Mouse (Mus musculus) midbrain, postnatal 0 days (tissue): ENCODE data around the gene Hamp2. TPM values are rescaled to one million over a fixed set of nuclear protein-coding genes. Genes with fewer than 3 reads are reported as not detected.
A peak's percentile ranks its signal among the peaks of the same experiment; 100 is the strongest.

ENCODE experiments used
- ATAC-seq: fragments of 200-750 bp; cut with Nextera tagmentation; 2 replicates; pipeline ENCODE4 v1.8.0; 2017; ENCODE audit warnings: moderate number of reproducible peaks, mild to moderate bottlenecking, moderate TSS enrichment, moderate library complexity; ENCODE audit not compliant: low FRiP score
- DNase-seq: peaks from one replicate; pipeline ENCODE4 v3.0.0-alpha.2; 2015; ENCODE audit warnings: low spot score
- H3K27ac ChIP-seq: fragments of 300-500 bp; sonication (generic); 2 replicates; pipeline ENCODE4 v1.5.1; 2014; ENCODE audit warnings: low read depth, mild to moderate bottlenecking, low read length, mixed read lengths
- H3K27me3 ChIP-seq: fragments of 300-500 bp; sonication (generic); 2 replicates; pipeline ENCODE4 v1.6.1; 2014; ENCODE audit warnings: low read length, control low read depth, mixed read lengths; ENCODE audit not compliant: insufficient read depth
- H3K36me3 ChIP-seq: fragments of 300-500 bp; sonication (generic); 2 replicates; pipeline ENCODE4 v1.6.1; 2014; ENCODE audit warnings: low read length, control low read depth, mixed read lengths; ENCODE audit not compliant: insufficient read depth
- H3K4me1 ChIP-seq: fragments of 300-500 bp; sonication (generic); 2 replicates; pipeline ENCODE4 v1.6.1; 2014; ENCODE audit warnings: mild to moderate bottlenecking, control low read depth, antibody characterized with exemption, low read length, mixed read lengths; ENCODE audit not compliant: insufficient read depth
- H3K4me2 ChIP-seq: fragments of 300-500 bp; sonication (generic); 2 replicates; pipeline ENCODE4 v1.6.1; 2014; ENCODE audit warnings: low read depth, mild to moderate bottlenecking, low read length, mixed read lengths; ENCODE audit not compliant: poor library complexity, severe bottlenecking
- H3K4me3 ChIP-seq: fragments of 300-500 bp; sonication (generic); 2 replicates; pipeline ENCODE4 v1.5.1; 2014; ENCODE audit warnings: low read depth, mild to moderate bottlenecking, low read length, moderate library complexity
- H3K9ac ChIP-seq: fragments of 300-500 bp; sonication (generic); replicated peaks from 2 replicates; pipeline ENCODE4 v1.6.1; 2014; ENCODE audit warnings: mild to moderate bottlenecking, low read length, moderate library complexity, mixed read lengths; ENCODE audit not compliant: poor library complexity, severe bottlenecking
- H3K9me3 ChIP-seq: fragments of 300-500 bp; sonication (generic); 2 replicates; pipeline ENCODE4 v1.6.1; 2016; ENCODE audit warnings: low read length, control low read depth
- CTCF ChIP-seq: IDR thresholded peaks from 2 replicates; pipeline ENCODE4 v1.5.1; 2016; ENCODE audit warnings: antibody characterized with exemption, mild to moderate bottlenecking
- WGBS: fragments of 180-500 bp; shearing (Covaris S2); extraction: QIAGEN DNeasy Blood & Tissue Kit; methylation state at CpG from one replicate; pipeline ENCODE4 v1.1.7; 2014; 5-methylcytosine and 5-hydroxymethylcytosine counted together
- polyA plus RNA-seq: library from polyadenylated mRNA; unstranded; fragments of >200 nt; fragmentation: Nextera tagmentation; extraction: Ambion mirVana; gene quantifications from 2 replicates; pipeline ENCODE4 v1.2.1, GENCODE M21; 2015
- total RNA-seq: library from RNA; depleted of rRNA; stranded (reverse); fragments of >200 nt; gene quantifications from 2 replicates; pipeline ENCODE4 v1.2.3, GENCODE M21; 2014

Gene Hamp2
- total and polyA plus RNA-seq, 2 experiments from 2014 or later, result not detected

GRCm38 (mm10) chr7:30956357-30956751 lies 31.9 kb upstream of the Hamp2 start:
- Histone ChIP-seq H3K4me1 (peaks cover 12% of the 10 kb centered on the region; the same call in 1 of the 2 replicates), H3K9me3 (no peaks in the 10 kb centered on the region), H3K36me3 (peaks cover 29% of the 10 kb centered on the region), H3K27me3 (no peaks in the 10 kb centered on the region), H3K27ac (peak overlapping the region; percentile 97), H3K9ac (peak overlapping the region; percentile 99), H3K4me3 (peak overlapping the region; percentile 92), H3K4me2 (peak overlapping the region; percentile 90)
- no peak for TF ChIP-seq CTCF
- ATAC-seq (peak; percentile 55), DNase-seq (no peak)
- 0% methylated on average over 17 of the region's 49 CpGs for WGBS

DNA sequence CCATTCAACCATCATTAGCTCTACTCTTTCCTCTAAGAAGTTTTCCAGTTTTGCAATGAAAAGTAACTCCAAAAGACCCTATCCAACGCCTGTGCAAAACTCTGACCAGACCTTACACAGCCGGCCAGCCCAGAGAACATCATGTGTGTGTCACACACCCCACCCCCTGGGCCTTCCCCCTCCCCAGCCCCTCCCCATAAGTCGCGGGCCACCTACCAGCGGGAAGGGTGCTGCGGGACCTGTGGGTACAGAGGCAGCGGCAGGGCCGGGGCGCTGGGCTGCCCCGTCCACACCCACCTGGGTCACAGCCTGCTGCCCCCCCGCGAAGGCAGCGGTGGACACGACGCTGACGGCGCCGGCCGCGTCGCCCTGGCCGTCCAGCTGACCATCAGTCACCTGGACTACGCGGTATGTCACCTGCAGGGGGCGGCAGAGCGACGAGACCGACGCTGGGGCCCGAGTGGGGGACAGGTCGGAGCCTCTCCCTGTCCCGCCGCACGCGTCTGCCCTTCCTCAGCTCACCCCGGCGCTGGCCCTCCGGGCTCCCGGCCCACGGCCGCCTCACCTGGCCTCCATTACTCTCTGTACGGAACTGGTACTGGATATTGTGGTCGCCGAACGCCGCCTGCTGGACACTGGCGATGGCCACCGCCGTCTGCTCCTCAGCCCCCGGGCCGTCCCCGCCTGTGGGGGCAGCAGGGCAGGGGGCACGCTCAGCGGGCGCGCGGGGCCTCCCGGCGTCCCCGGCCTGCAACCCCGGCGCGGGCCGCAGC lies 31.3 kb upstream of the Hamp2 start:
- H3K4me2 ChIP-seq, result peak overlapping the region; percentile 90
- H3K4me3 ChIP-seq, result peak overlapping the region; percentile 92
- peak; percentile 80 for TF ChIP-seq CTCF
- no peaks in the 10 kb centered on the region for H3K27me3 ChIP-seq
- peaks cover 12% of the 10 kb centered on the region; the same call in 1 of the 2 replicates for H3K4me1 ChIP-seq
- WGBS, result 3% methylated on average over 62 of the region's 64 CpGs
- peak overlapping the region; percentile 99 for H3K9ac ChIP-seq
- H3K36me3 ChIP-seq, result peaks cover 29% of the 10 kb centered on the region
- DNase-seq (peak; percentile 82), ATAC-seq (peak; percentile 59)
- peak overlapping the region; percentile 97 for H3K27ac ChIP-seq
- no peaks in the 10 kb centered on the region for H3K9me3 ChIP-seq

DNA sequence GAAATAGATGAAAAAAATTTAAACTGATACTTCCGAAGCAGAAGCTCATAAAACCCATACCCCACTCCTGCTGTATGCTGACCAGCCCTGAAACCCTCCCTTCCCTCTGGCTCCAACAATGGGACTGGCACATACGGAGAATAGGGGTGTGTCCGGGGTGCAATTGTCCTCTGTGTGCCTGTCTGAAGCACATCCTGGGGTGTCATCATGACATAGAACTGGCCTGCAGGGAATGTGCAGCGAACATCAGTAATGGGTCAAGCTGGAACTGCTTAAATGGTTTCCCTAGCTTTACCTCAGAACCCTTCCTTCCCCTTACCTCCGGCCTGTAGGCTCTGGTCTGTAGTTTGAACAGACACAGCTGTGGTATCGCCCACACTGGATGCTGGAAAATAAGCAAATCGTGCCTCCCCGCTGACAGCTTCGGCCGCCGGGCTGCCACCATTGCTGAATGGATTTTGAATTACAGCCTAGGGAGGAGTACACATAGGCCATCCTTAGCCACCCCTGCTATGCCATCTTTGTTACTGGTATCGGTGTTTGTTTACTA lies 30.6 kb upstream of the Hamp2 start:
- Histone ChIP-seq H3K27ac (no peak overlapping the region), H3K4me3 (peak overlapping the region; percentile 92)

DNA sequence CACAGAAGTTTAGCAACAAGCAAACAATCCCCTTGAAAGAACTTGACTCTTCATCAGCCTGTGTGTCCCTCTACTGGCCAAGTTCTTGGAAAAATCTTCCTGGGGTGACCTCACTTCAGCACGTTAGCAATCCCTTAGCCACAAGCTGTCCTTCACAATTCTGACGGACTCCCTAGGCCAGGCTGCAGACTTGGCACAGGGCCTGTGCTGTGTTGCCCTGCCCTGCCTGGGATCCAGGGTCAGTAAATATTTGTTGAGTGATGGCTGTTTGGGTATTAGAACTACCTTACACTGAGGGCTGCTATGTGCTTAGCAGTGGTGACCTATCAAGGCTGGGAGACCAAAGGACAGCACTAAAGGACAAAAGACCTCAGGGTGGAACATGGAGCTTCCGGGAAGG lies 29.6 kb upstream of the Hamp2 start:
- peaks cover 29% of the 10 kb centered on the region for H3K36me3 ChIP-seq
- no peak for DNase-seq

More for the DNA sequence above, 30.6 kb upstream of the Hamp2 start:
- H3K27me3 ChIP-seq, result no peaks in the 10 kb centered on the region
- H3K9ac ChIP-seq, result peak overlapping the region; percentile 99; the same call in 1 of the 2 replicates
- ATAC-seq, result no peak
- 85% methylated on average over 12 of the region's 12 CpGs for WGBS
- no peak for DNase-seq
- peak overlapping the region; percentile 90 for H3K4me2 ChIP-seq
- TF ChIP-seq CTCF, result no peak
- H3K4me1 ChIP-seq, result peaks cover 12% of the 10 kb centered on the region; the same call in 1 of the 2 replicates
- H3K36me3 ChIP-seq, result peaks cover 29% of the 10 kb centered on the region
- no peaks in the 10 kb centered on the region for H3K9me3 ChIP-seq

DNA sequence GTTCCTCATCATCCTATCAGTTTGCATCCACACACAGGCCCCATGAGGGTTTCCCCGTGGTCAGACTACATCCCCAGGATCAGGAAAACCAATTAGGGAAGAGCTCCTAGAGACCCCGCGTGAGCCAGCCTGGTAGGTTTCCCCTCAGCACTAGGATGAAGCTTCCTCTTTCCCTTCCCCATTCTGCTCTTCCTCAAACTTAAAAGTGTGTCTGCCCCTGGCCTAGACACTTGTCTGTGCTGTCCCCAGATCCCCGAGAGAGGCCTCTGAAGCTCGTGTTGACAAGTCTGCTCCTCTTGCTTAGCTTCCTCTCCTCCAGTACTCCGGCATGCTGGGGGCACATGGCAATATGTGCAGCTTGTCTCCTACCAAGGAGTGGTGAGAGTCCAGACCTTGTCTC lies 29.0 kb upstream of the Hamp2 start:
- 90% methylated on average over 6 of the region's 6 CpGs for WGBS

More for the DNA sequence above, 29.6 kb upstream of the Hamp2 start:
- TF ChIP-seq CTCF, result peak; percentile 36
- no peak for ATAC-seq
- Histone ChIP-seq H3K4me3 (no peak overlapping the region), H3K4me2 (no peak overlapping the region), H3K27ac (no peak overlapping the region), H3K4me1 (peaks cover 12% of the 10 kb centered on the region; the same call in 1 of the 2 replicates), H3K9me3 (no peaks in the 10 kb centered on the region), H3K9ac (no peak overlapping the region), H3K27me3 (no peaks in the 10 kb centered on the region)
- WGBS, result 72% methylated on average over 3 of the region's 3 CpGs

More for the DNA sequence above, 29.0 kb upstream of the Hamp2 start:
- no peak for TF ChIP-seq CTCF
- H3K4me1 ChIP-seq, result peaks cover 9% of the 10 kb centered on the region; the same call in 1 of the 2 replicates
- H3K36me3 ChIP-seq, result peaks cover 27% of the 10 kb centered on the region
- no peak overlapping the region for H3K27ac ChIP-seq
- H3K9ac ChIP-seq, result no peak overlapping the region
- no peak overlapping the region for H3K4me3 ChIP-seq
- ATAC-seq, result no peak
- no peaks in the 10 kb centered on the region for H3K9me3 ChIP-seq
- DNase-seq, result no peak
- no peak overlapping the region for H3K4me2 ChIP-seq
- H3K27me3 ChIP-seq, result no peaks in the 10 kb centered on the region
